Mouse (Mus musculus) megakaryocyte, embryonic 14.5 days (primary cell): Measurements from ENCODE around the gene Jph4.

Experiments used
- FLI1 ChIP-seq: IDR thresholded peaks from 2 replicates; pipeline ENCODE4 v1.6.1; 2012; ENCODE audit warnings: low read length, inconsistent platforms, mixed read lengths
- GATA1 ChIP-seq: IDR thresholded peaks from 3 replicates; pipeline ENCODE4 v1.6.1; 2012; ENCODE audit warnings: mixed read lengths, low read length, inconsistent platforms, borderline replicate concordance

GRCm38 (mm10) chr14:55160251-55161071 lies 43.7 kb upstream of the Jph4 start:
- no peak for TF ChIP-seq GATA1
- no peak for TF ChIP-seq FLI1
